Mouse (Mus musculus): ENCODE data around the gene Plcb4. TPM values are rescaled to one million over a fixed set of nuclear protein-coding genes. Genes with fewer than 3 reads are reported as not detected.
"Not testable (repeated sequence)": the region's sequence is repeated elsewhere in the genome, so short reads cannot be mapped to it uniquely, and the experiment has no call there.

Plcb4 gene
- polyA plus RNA-seq, 1 experiment from 2014 or later: 44.9 TPM

- Histone ChIP-seq H3K4me2 (ENCODE audit: low read length) (no peak overlapping the region), H3K36me3 (ENCODE audit: control insufficient read depth, insufficient read depth, low read length) (peaks cover 46% of the 10 kb centered on the region), H3K27ac (replicated peaks in 1 of 2; ENCODE audit: control insufficient read depth in 1 of 2, insufficient read depth in 1 of 2, low read depth in 2 of 2, low read length in 2 of 2) (no peak overlapping the region), H3K4me3 (ENCODE audit: control insufficient read depth in 1 of 2, insufficient read depth in 1 of 2, low read depth in 1 of 2, low read length in 2 of 2) (no peak overlapping the region), H3K27me3 (ENCODE audit: control insufficient read depth, insufficient read depth, low read length) (no peaks in the 10 kb centered on the region), H3K4me1 (ENCODE audit: control insufficient read depth in 2 of 2, insufficient read depth in 2 of 2, low read length in 2 of 2) (no peaks in the 10 kb centered on the region), H3K9me3 (ENCODE audit: control insufficient read depth, low read length) (no peaks in the 10 kb centered on the region), H3K9ac (ENCODE audit: low read length) (no peak overlapping the region)
- WGBS: 68% methylated on average over 1 of the region's 1 CpGs
- ATAC-seq (ENCODE audit: insufficient number of reproducible peaks, insufficient read depth, low FRiP score, low read depth): no peak
Measured at GRCm38 (mm10) chr2:135980428-135980827, 321.6 kb downstream of the Plcb4 start.

- no peak for ATAC-seq (ENCODE audit: insufficient number of reproducible peaks, insufficient read depth, low FRiP score, low read depth)
- H3K27ac ChIP-seq (replicated peaks in 1 of 2; ENCODE audit: control insufficient read depth in 1 of 2, insufficient read depth in 1 of 2, low read depth in 2 of 2, low read length in 2 of 2): no peak overlapping the region
Measured at GRCm38 (mm10) chr2:135983972-135984371, 325.2 kb downstream of the Plcb4 start.

GRCm38 (mm10) chr2:135985536-135986265 is 326.9 kb downstream of the Plcb4 start:
- Histone ChIP-seq H3K4me1 (ENCODE audit: control insufficient read depth in 2 of 2, insufficient read depth in 2 of 2, low read length in 2 of 2) (no peaks in the 10 kb centered on the region), H3K36me3 (ENCODE audit: control insufficient read depth, insufficient read depth, low read length) (peaks cover 36% of the 10 kb centered on the region), H3K9me3 (ENCODE audit: control insufficient read depth, low read length) (no peaks in the 10 kb centered on the region), H3K4me3 (ENCODE audit: control insufficient read depth in 1 of 2, insufficient read depth in 1 of 2, low read depth in 1 of 2, low read length in 2 of 2) (no peak overlapping the region), H3K27me3 (ENCODE audit: control insufficient read depth, insufficient read depth, low read length) (no peaks in the 10 kb centered on the region), H3K27ac (replicated peaks in 1 of 2; ENCODE audit: control insufficient read depth in 1 of 2, insufficient read depth in 1 of 2, low read depth in 2 of 2, low read length in 2 of 2) (no peak overlapping the region), H3K4me2 (ENCODE audit: low read length) (no peak overlapping the region), H3K9ac (ENCODE audit: low read length) (no peak overlapping the region)
- 80% methylated on average over 15 of the region's 15 CpGs for WGBS
- ATAC-seq (ENCODE audit: insufficient number of reproducible peaks, insufficient read depth, low FRiP score, low read depth): no peak

More at GRCm38 (mm10) chr2:135983972-135984371, 325.2 kb downstream of the Plcb4 start:
- H3K36me3 ChIP-seq (ENCODE audit: control insufficient read depth, insufficient read depth, low read length): peaks cover 40% of the 10 kb centered on the region
- H3K4me1 ChIP-seq (ENCODE audit: control insufficient read depth in 2 of 2, insufficient read depth in 2 of 2, low read length in 2 of 2): no peaks in the 10 kb centered on the region
- no peak overlapping the region for H3K4me2 ChIP-seq (ENCODE audit: low read length)
- H3K9ac ChIP-seq (ENCODE audit: low read length): no peak overlapping the region
- WGBS: 59% methylated on average over 4 of the region's 4 CpGs
- H3K9me3 ChIP-seq (ENCODE audit: control insufficient read depth, low read length): no peaks in the 10 kb centered on the region
- no peak overlapping the region for H3K4me3 ChIP-seq (ENCODE audit: control insufficient read depth in 1 of 2, insufficient read depth in 1 of 2, low read depth in 1 of 2, low read length in 2 of 2)
- no peaks in the 10 kb centered on the region for H3K27me3 ChIP-seq (ENCODE audit: control insufficient read depth, insufficient read depth, low read length)

GRCm38 (mm10) chr2:135988475-135988874 is 329.7 kb downstream of the Plcb4 start:
- not testable (repeated sequence) for H3K4me3 ChIP-seq (ENCODE audit: control insufficient read depth in 1 of 2, insufficient read depth in 1 of 2, low read depth in 1 of 2, low read length in 2 of 2); H3K9me3 ChIP-seq (ENCODE audit: control insufficient read depth, low read length); H3K27ac ChIP-seq (replicated peaks in 1 of 2; ENCODE audit: control insufficient read depth in 1 of 2, insufficient read depth in 1 of 2, low read depth in 2 of 2, low read length in 2 of 2); H3K27me3 ChIP-seq (ENCODE audit: control insufficient read depth, insufficient read depth, low read length); H3K9ac ChIP-seq (ENCODE audit: low read length); ATAC-seq (ENCODE audit: insufficient number of reproducible peaks, insufficient read depth, low FRiP score, low read depth); H3K4me1 ChIP-seq (ENCODE audit: control insufficient read depth in 2 of 2, insufficient read depth in 2 of 2, low read length in 2 of 2); H3K4me2 ChIP-seq (ENCODE audit: low read length)
- H3K36me3 ChIP-seq (ENCODE audit: control insufficient read depth, insufficient read depth, low read length): peaks cover 20% of the 10 kb centered on the region

- not testable (repeated sequence) for ATAC-seq (ENCODE audit: insufficient number of reproducible peaks, insufficient read depth, low FRiP score, low read depth); H3K4me3 ChIP-seq (ENCODE audit: control insufficient read depth in 1 of 2, insufficient read depth in 1 of 2, low read depth in 1 of 2, low read length in 2 of 2); H3K27ac ChIP-seq (replicated peaks in 1 of 2; ENCODE audit: control insufficient read depth in 1 of 2, insufficient read depth in 1 of 2, low read depth in 2 of 2, low read length in 2 of 2); H3K27me3 ChIP-seq (ENCODE audit: control insufficient read depth, insufficient read depth, low read length); H3K4me1 ChIP-seq (ENCODE audit: control insufficient read depth in 2 of 2, insufficient read depth in 2 of 2, low read length in 2 of 2); H3K9me3 ChIP-seq (ENCODE audit: control insufficient read depth, low read length); H3K9ac ChIP-seq (ENCODE audit: low read length); H3K4me2 ChIP-seq (ENCODE audit: low read length)
- WGBS: 65% methylated on average over 4 of the region's 10 CpGs
- peaks cover 14% of the 10 kb centered on the region; the same call in 1 of the 2 replicates for H3K36me3 ChIP-seq (ENCODE audit: control insufficient read depth, insufficient read depth, low read length)
Measured at GRCm38 (mm10) chr2:135990686-135991085, 331.9 kb downstream of the Plcb4 start.

GRCm38 (mm10) chr2:135993314-135993713 is 334.5 kb downstream of the Plcb4 start:
- H3K9me3 ChIP-seq (ENCODE audit: control insufficient read depth, low read length): no peaks in the 10 kb centered on the region
- H3K4me2 ChIP-seq (ENCODE audit: low read length): no peak overlapping the region
- no peak overlapping the region for H3K27ac ChIP-seq (replicated peaks in 1 of 2; ENCODE audit: control insufficient read depth in 1 of 2, insufficient read depth in 1 of 2, low read depth in 2 of 2, low read length in 2 of 2)
- 71% methylated on average over 11 of the region's 11 CpGs for WGBS
- no peaks in the 10 kb centered on the region for H3K27me3 ChIP-seq (ENCODE audit: control insufficient read depth, insufficient read depth, low read length)
- no peak for ATAC-seq (ENCODE audit: insufficient number of reproducible peaks, insufficient read depth, low FRiP score, low read depth)
- no peak overlapping the region for H3K9ac ChIP-seq (ENCODE audit: low read length)
- peaks cover 14% of the 10 kb centered on the region; the same call in 1 of the 2 replicates for H3K36me3 ChIP-seq (ENCODE audit: control insufficient read depth, insufficient read depth, low read length)
- no peaks in the 10 kb centered on the region for H3K4me1 ChIP-seq (ENCODE audit: control insufficient read depth in 2 of 2, insufficient read depth in 2 of 2, low read length in 2 of 2)
- no peak overlapping the region for H3K4me3 ChIP-seq (ENCODE audit: control insufficient read depth in 1 of 2, insufficient read depth in 1 of 2, low read depth in 1 of 2, low read length in 2 of 2)

- Histone ChIP-seq H3K36me3 (ENCODE audit: control insufficient read depth, insufficient read depth, low read length) (peaks cover 24% of the 10 kb centered on the region; the same call in 1 of the 2 replicates), H3K4me2 (ENCODE audit: low read length) (no peak overlapping the region), H3K9ac (ENCODE audit: low read length) (no peak overlapping the region), H3K4me1 (ENCODE audit: control insufficient read depth in 2 of 2, insufficient read depth in 2 of 2, low read length in 2 of 2) (no peaks in the 10 kb centered on the region), H3K27ac (replicated peaks in 1 of 2; ENCODE audit: control insufficient read depth in 1 of 2, insufficient read depth in 1 of 2, low read depth in 2 of 2, low read length in 2 of 2) (no peak overlapping the region), H3K9me3 (ENCODE audit: control insufficient read depth, low read length) (no peaks in the 10 kb centered on the region), H3K4me3 (ENCODE audit: control insufficient read depth in 1 of 2, insufficient read depth in 1 of 2, low read depth in 1 of 2, low read length in 2 of 2) (no peak overlapping the region), H3K27me3 (ENCODE audit: control insufficient read depth, insufficient read depth, low read length) (no peaks in the 10 kb centered on the region)
- WGBS: 66% methylated on average over 4 of the region's 4 CpGs
- no peak for ATAC-seq (ENCODE audit: insufficient number of reproducible peaks, insufficient read depth, low FRiP score, low read depth)
Measured at GRCm38 (mm10) chr2:135995196-135995595, 336.4 kb downstream of the Plcb4 start.

GRCm38 (mm10) chr2:135996936-135997335 is 338.1 kb downstream of the Plcb4 start:
- Histone ChIP-seq H3K9me3 (ENCODE audit: control insufficient read depth, low read length) (no peaks in the 10 kb centered on the region), H3K27me3 (ENCODE audit: control insufficient read depth, insufficient read depth, low read length) (no peaks in the 10 kb centered on the region), H3K4me1 (ENCODE audit: control insufficient read depth in 2 of 2, insufficient read depth in 2 of 2, low read length in 2 of 2) (no peaks in the 10 kb centered on the region), H3K4me3 (ENCODE audit: control insufficient read depth in 1 of 2, insufficient read depth in 1 of 2, low read depth in 1 of 2, low read length in 2 of 2) (no peak overlapping the region), H3K36me3 (ENCODE audit: control insufficient read depth, insufficient read depth, low read length) (peaks cover 31% of the 10 kb centered on the region; the same call in 1 of the 2 replicates), H3K27ac (replicated peaks in 1 of 2; ENCODE audit: control insufficient read depth in 1 of 2, insufficient read depth in 1 of 2, low read depth in 2 of 2, low read length in 2 of 2) (no peak overlapping the region), H3K9ac (ENCODE audit: low read length) (no peak overlapping the region), H3K4me2 (ENCODE audit: low read length) (no peak overlapping the region)
- 83% methylated on average over 6 of the region's 6 CpGs for WGBS
- ATAC-seq (ENCODE audit: insufficient number of reproducible peaks, insufficient read depth, low FRiP score, low read depth): no peak

Measured in heart, embryonic 14.5 days (tissue).